Mouse (Mus musculus) spleen, postnatal 4 days (tissue): ENCODE data around the gene Gm8882.
"Not testable (repeated sequence)": the region's sequence is repeated elsewhere in the genome, so short reads cannot be mapped to it uniquely, and the experiment has no call there.

ENCODE experiments used
- DNase-seq, 2 experiments: peaks; one replicate each; pipeline ENCODE4 v3.0.0; 2022; ENCODE audit warnings: low spot score in 2 of 2

The Gm8882 gene

DNA sequence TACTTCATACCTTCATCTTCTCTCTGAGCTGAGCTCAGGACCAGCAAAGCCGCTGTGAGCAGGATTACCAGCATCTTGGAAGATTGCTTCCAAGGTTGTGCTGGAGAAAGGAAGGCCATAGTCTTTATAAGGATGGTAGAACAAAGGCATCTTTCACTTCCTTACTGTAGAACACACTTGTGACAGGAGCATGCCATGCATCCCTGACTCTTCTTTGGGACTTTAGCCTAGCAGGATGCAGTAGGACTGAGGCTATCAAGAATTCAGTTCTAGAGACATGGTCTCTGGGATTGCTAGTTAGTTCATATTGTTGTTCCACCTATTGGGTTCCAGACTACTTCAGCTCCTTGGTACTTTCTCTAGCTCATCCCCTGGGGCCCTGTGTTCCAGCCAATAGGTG, at the start of gene Gm8882:
Gene Gm8882, minus strand, starts transcription at position 101 of the 400 bp plus-strand sequence.
- not testable (repeated sequence) for DNase-seq

DNA sequence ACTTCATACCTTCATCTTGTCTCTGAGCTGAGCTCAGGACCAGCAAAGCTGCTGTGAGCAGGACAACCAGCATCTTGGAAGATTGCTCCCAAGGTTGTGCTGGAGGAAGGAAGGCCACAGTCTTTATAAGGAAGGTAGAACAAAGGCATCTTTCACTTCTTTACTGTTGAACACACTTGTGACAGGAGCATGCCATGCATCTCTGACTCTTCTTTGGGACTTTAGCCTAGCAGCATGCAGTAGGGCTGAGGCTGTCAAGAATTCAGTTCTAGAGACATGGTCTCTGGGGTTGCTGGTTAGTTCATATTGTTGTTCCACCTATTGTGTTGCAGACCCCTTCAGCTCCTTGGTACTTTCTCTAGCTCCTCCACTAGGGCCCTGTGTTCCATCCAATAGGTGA, 49.3 kb downstream of the Gm8882 start, which contains the start of gene Prpmp5:
Gene Prpmp5, minus strand, starts transcription at position 101 of the 400 bp plus-strand sequence.
- not testable (repeated sequence) for DNase-seq
